Mouse (Mus musculus): ENCODE results near the gene Mgmt.

DNA sequence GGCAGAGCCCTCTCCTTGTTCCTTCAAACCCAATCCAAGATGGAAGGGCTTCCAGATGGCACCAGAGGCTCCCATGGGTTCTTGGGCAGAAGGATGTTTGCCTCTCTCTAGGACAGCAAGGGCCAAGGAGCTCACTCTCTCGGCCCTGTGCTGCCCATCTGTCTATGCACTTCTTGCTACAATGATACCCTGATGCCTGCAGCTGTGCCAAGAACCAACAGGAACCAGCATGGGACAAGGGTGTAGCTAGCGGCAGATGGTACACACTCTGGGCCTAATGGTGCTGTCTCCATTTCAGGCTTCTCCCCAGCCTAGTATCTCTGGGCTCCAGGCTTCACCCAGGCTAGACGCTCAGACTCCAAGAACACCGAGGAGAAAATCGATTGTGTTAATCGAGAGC lies 6.3 kb upstream of the Mgmt start:
- TF ChIP-seq CTCF (IDR thresholded peaks at IDR 0.05; ENCODE audit: low read depth, low read length) (no peak), POLR2A (IDR thresholded peaks at IDR 0.05; ENCODE audit: borderline replicate concordance, low read depth, low read length) (no peak)

All from bone marrow macrophage, adult 2 months (primary cell).